Mouse (Mus musculus): ENCODE measurements at regions not wholly inside any gene's neighbourhood (a gene's known extent, or its start where the extent isn't known, plus 50 kb on each side); places are given as distances from the start of the nearest gene placed in this dataset.

DNA sequence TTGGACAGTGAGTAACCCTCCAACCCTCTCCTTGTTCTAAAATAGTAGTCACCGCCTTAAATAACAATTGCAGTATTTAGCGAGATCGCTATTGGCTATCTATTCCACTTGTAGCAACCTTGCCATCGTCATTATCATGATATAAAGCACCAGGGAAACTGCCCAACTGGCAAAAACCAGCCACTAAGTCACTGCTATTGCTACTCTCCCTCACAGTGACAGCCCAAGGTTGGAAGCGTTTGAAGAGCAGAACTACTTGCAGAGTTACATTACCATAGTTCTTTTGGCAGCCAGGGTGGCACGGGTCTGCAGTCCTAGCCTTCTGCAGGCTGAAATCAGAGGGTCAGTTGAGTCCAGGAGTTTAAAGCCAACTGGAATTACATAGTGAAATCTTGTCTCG lies 171.6 kb upstream of the 4930412O13Rik start:
- Histone ChIP-seq H3K36me3 (no peaks in the 10 kb centered on the region), H3K9me3 (no peaks in the 10 kb centered on the region), H3K4me1 (replicated peaks) (no peaks in the 10 kb centered on the region), H3K4me2 (no peak overlapping the region), H3K27ac (replicated peaks) (no peak overlapping the region), H3K4me3 (no peak overlapping the region), H3K9ac (no peak overlapping the region), H3K27me3 (no peaks in the 10 kb centered on the region)
- ATAC-seq (ENCODE audit: low FRiP score, low read depth): no peak
- WGBS: 81% methylated on average over 7 of the region's 7 CpGs

DNA sequence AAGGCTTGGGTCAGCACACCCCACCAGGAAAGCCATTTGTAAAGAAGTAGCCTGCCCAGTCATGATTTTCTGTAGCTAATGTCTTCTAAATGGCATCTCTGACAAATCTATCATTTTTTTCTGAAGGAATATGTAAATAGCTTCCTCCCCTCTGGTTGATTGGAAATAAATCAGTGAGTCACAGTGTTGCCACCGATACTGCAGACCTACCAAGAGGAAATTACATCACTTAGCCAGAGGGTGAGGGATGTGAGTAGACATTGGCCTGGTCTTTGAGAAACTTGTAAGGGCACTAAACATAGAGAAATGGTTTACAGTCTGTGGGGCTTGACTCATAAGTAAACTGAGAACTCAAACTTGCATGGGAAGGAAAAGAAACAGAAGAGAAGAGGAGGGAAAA lies 163.1 kb upstream of the 4930412O13Rik start:
- no peak overlapping the region for H3K27ac ChIP-seq (replicated peaks)
- no peak overlapping the region for H3K4me2 ChIP-seq
- 82% methylated on average over 1 of the region's 1 CpGs for WGBS
- H3K9ac ChIP-seq: no peak overlapping the region
- no peaks in the 10 kb centered on the region for H3K9me3 ChIP-seq
- ATAC-seq (ENCODE audit: low FRiP score, low read depth): no peak
- H3K4me3 ChIP-seq: no peak overlapping the region
- H3K4me1 ChIP-seq (replicated peaks): no peaks in the 10 kb centered on the region
- H3K27me3 ChIP-seq: no peaks in the 10 kb centered on the region
- no peaks in the 10 kb centered on the region for H3K36me3 ChIP-seq

DNA sequence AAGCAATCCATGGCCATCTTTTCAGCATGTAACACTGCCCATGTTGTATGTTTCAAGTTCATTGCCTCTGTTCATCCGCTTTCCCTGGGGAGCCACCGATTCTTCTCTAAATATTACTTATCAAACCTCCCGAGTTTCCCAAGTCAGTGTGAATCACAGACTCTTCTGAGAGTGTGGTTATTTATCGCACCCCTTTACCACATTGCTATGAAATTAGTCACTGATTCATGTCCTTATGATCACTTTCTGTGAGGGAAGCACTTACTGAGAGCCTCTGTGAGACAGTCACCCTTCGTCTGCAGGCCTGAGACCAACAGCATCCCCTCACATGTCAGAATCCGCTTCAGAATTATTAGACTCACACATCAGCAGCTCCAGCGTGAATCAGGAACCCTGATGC lies 147.8 kb upstream of the 4930412O13Rik start:
- 90% methylated on average over 7 of the region's 7 CpGs for WGBS
- Histone ChIP-seq H3K36me3 (no peaks in the 10 kb centered on the region), H3K4me2 (no peak overlapping the region), H3K9ac (no peak overlapping the region), H3K9me3 (no peaks in the 10 kb centered on the region), H3K27ac (replicated peaks) (no peak overlapping the region), H3K27me3 (no peaks in the 10 kb centered on the region), H3K4me3 (no peak overlapping the region), H3K4me1 (replicated peaks) (no peaks in the 10 kb centered on the region)
- no peak for ATAC-seq (ENCODE audit: low FRiP score, low read depth)

DNA sequence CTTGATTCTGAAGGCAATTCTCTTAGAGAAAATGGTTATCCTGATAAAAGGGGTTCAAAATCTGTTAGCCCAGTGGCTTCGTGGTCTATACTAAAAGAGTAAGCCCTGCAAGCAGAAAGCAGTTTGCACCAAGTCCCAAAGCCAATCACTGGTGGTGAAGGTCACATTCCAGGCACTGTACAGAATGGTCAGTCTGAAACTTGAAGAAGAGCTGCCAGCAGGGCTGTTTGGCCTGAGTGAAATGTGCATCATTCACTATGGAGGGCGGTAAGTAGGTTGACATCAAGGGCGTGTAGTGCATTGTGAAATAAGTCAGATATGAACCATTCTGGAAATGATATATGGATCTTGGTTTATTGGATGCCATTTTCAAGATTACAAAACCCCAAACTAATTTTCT lies 136.9 kb upstream of the 4930412O13Rik start:
- no peak overlapping the region for H3K4me3 ChIP-seq
- no peaks in the 10 kb centered on the region for H3K36me3 ChIP-seq
- no peaks in the 10 kb centered on the region for H3K4me1 ChIP-seq (replicated peaks)
- ATAC-seq (ENCODE audit: low FRiP score, low read depth): no peak
- WGBS: 93% methylated on average over 3 of the region's 3 CpGs
- no peak overlapping the region for H3K9ac ChIP-seq
- no peak overlapping the region for H3K27ac ChIP-seq (replicated peaks)
- no peaks in the 10 kb centered on the region for H3K27me3 ChIP-seq
- no peaks in the 10 kb centered on the region for H3K9me3 ChIP-seq
- no peak overlapping the region for H3K4me2 ChIP-seq

DNA sequence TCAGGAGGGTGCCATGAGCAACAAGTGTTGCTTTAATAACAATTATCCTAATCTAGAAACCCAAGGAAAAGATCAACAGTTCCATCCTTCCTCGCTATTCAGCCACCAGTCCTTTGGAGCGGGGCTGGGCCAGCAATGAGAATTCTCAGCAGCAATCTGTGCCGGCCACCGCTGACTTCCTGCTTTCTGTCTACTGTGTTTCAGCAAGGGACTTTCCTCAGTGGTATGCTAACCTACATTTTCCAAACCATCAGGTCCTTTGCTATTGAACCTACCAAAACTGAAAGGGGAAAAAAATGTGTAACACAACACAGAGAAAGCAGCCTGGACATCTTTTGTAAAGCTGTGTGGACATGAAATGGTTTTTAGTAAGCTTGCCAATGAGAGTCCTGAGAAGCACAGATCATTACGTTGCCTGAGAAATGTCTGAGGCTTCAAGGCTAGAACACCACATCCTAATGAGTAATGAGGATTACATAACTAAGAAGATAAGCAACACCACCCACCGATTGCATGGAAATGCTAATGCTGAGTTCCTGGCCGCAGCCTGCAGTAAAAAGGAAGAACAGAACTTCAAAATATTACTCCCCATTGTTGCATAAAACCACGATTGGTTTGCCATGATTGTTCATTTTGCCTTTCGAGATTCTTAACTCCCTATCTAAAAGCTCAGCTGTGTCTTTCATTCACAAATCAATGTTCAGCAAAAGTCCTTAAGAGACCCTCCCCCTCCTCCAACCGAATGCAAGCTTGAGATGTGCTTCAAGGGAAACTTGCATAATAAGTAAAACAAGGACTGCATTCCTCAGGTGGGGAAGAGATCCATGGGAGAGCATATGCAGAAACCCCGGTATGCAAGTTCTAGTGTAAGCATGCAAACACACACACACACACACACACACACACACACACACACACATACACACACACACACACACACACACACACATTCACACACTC lies 130.9 kb upstream of the 4930412O13Rik start:
- H3K36me3 ChIP-seq: no peaks in the 10 kb centered on the region

DNA sequence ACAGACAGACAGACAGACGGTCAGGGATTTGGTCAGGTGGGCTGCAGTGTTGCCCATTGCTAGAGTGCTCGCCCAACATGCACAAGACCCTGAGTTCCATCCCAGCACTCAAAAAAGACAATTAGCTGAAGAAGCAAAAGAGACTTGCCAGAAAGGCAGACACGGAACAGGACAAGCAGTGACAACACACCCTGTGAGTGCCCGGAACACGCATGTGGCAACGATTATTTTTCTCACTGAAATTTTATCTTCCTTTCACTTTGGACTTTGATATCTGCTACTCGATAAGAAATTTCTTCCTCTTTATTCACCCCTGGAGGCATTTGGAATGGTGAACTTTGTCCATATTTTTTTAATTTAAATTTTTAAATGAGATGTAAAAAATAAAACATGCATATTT lies 127.4 kb upstream of the 4930412O13Rik start:
- whole genome bisulfite sequencing: 91% methylated on average over 7 of the region's 7 CpGs
- Histone ChIP-seq H3K4me2 (no peak overlapping the region), H3K27ac (replicated peaks) (no peak overlapping the region), H3K9me3 (no peaks in the 10 kb centered on the region), H3K27me3 (no peaks in the 10 kb centered on the region), H3K36me3 (no peaks in the 10 kb centered on the region), H3K9ac (no peak overlapping the region), H3K4me3 (no peak overlapping the region), H3K4me1 (replicated peaks) (no peaks in the 10 kb centered on the region)
- no peak for ATAC-seq (ENCODE audit: low FRiP score, low read depth)

More for the DNA sequence above, 130.9 kb upstream of the 4930412O13Rik start:
- Histone ChIP-seq H3K4me2 (no peak overlapping the region), H3K27me3 (no peaks in the 10 kb centered on the region), H3K9ac (no peak overlapping the region), H3K4me3 (no peak overlapping the region), H3K27ac (replicated peaks) (no peak overlapping the region), H3K9me3 (no peaks in the 10 kb centered on the region), H3K4me1 (replicated peaks) (no peaks in the 10 kb centered on the region)
- no peak for ATAC-seq (ENCODE audit: low FRiP score, low read depth)
- WGBS: 47% methylated on average over 11 of the region's 11 CpGs

DNA sequence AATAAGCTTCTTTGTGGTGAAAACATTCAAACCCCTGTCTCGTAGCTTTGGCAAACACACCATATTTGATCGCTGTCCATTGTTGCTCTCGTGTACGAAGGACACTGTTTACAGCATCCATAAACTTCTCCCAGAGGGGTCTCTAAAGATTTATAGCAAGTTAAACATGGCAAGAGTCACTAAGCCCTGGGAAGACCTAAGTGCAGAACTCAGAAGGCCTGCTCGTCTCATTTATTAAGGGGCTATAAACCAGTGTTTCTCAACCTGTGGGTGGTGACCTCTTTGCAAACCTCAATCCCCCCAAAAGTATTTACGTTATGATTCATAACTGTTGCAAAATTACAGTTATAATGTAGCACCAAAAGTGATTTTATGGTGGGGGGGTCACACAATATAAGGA lies 126.9 kb upstream of the 4930412O13Rik start:
- 81% methylated on average over 6 of the region's 6 CpGs for WGBS
- Histone ChIP-seq H3K27ac (replicated peaks) (no peak overlapping the region), H3K4me2 (no peak overlapping the region), H3K9me3 (no peaks in the 10 kb centered on the region), H3K4me1 (replicated peaks) (no peaks in the 10 kb centered on the region), H3K27me3 (no peaks in the 10 kb centered on the region), H3K36me3 (no peaks in the 10 kb centered on the region), H3K4me3 (no peak overlapping the region), H3K9ac (no peak overlapping the region)
- ATAC-seq (ENCODE audit: low FRiP score, low read depth): no peak

DNA sequence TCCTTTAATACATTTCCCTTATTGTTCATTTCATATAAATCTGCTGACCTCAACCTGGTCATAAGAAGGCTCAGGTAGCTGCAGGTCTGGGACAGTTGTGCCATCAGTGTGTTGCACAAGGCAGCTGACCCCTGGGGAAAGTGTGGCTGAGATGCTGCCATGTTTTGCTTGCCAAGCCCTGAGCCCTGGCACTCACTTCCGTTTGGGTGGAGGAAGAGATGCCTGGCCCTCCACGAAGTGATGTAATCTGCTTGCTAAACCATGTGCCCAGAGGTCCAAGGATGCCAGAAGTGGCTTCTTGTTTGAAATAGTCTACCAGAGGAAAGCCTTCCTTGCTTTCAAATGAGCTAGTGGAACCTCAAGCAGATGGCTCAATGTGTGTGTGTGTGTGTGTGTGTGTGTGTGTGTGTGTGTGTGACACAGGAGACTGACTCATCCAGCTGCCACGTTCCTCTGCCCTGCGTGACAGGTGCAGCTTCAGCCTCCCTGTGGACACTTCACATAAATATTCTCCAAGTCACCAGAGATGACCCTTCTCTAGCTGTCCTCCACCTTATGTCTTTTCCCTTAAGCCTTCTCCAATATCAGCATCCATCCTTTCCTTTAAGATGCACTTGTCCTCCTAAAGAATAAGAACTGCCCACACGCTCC lies 123.2 kb upstream of the 4930412O13Rik start:
- Histone ChIP-seq H3K4me1 (replicated peaks) (no peaks in the 10 kb centered on the region), H3K9me3 (no peaks in the 10 kb centered on the region), H3K27me3 (no peaks in the 10 kb centered on the region), H3K27ac (replicated peaks) (no peak overlapping the region), H3K9ac (no peak overlapping the region), H3K4me2 (no peak overlapping the region), H3K4me3 (no peak overlapping the region), H3K36me3 (no peaks in the 10 kb centered on the region)
- no peak for ATAC-seq (ENCODE audit: low FRiP score, low read depth)
- WGBS: 75% methylated on average over 5 of the region's 5 CpGs

DNA sequence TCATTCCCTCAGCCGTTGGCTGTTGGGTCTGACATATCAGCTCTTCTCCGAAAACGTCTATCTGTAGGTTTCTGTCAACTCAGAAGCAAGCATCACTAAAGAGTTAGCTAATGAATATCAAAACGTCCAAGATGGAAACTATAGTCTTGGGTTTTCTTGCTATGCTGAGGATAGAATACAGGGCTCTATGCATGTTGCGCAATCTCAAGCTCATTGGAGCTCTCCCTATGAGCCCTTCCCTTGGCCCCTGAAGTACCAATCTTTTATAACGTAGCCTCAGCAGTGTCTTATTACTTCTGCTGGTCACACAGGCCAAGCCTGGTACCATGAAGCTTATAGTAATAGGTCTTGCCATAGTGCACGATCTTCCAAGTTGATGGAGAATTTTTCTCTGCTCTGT lies 122.1 kb upstream of the 4930412O13Rik start:
- no peaks in the 10 kb centered on the region for H3K4me1 ChIP-seq (replicated peaks)
- no peaks in the 10 kb centered on the region for H3K27me3 ChIP-seq
- H3K36me3 ChIP-seq: no peaks in the 10 kb centered on the region
- no peaks in the 10 kb centered on the region for H3K9me3 ChIP-seq
- no peak overlapping the region for H3K9ac ChIP-seq
- H3K4me3 ChIP-seq: no peak overlapping the region
- no peak overlapping the region for H3K4me2 ChIP-seq
- 94% methylated on average over 7 of the region's 7 CpGs for WGBS
- no peak overlapping the region for H3K27ac ChIP-seq (replicated peaks)
- no peak for ATAC-seq (ENCODE audit: low FRiP score, low read depth)

DNA sequence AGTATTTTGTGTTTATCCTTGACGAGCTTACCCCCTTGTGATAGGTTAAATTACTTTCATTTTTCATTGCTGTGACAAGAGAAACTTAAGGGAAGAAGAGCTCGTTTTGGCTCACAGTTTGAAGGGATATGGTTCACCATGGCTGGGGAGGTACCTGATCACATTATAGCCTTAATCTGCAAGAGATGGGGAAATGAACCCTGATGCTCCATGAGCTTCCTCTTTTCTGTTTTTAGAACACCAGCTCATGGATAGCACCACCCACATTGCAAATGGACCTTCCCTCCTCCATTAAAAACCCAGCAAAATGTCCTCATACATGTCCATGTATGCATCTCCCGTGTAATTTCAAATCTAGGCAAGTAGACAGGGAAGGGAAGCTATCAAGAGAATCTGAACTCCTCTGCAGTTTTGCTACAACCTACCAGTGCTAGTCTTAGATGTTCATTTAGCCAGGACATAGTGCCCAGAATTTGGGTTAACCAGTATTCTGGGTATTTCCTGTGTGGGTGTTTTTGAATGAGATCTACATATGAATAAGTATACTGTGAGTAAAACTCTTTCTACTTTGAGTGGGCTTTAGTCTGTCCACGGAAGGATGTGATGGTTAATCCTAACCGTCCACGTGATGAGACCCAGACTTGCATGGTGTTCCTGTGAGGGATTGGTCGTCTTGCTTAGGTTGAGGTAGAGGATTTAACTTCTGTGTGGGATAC lies 121.5 kb upstream of the 4930412O13Rik start:
- WGBS: 83% methylated on average over 7 of the region's 7 CpGs

DNA sequence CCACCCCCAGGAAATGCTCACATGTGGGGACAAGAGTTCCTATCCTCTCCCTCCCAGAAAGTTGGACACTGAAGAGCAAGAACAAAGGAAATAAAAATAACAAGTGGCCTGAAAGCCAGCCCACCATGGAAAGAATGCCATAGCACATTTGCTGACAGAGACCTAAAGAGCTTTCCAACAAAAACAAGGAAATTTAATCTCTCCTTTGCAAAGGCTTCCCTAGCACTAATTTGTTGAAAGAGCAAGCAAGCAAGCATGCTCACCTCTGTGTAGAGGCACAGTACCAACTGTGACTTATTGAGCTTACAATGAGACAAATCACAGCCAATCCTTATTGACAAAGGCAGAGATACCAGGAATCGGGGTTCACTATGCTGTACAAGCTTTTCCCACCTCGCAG lies 100.9 kb upstream of the 4930412O13Rik start:
- Histone ChIP-seq H3K4me1 (replicated peaks) (no peaks in the 10 kb centered on the region), H3K27ac (replicated peaks) (no peak overlapping the region), H3K36me3 (no peaks in the 10 kb centered on the region), H3K9ac (no peak overlapping the region), H3K4me3 (no peak overlapping the region), H3K27me3 (no peaks in the 10 kb centered on the region), H3K4me2 (no peak overlapping the region), H3K9me3 (no peaks in the 10 kb centered on the region)
- no peak for ATAC-seq (ENCODE audit: low FRiP score, low read depth)
- 73% methylated on average over 2 of the region's 2 CpGs for WGBS

More for the DNA sequence above, 121.5 kb upstream of the 4930412O13Rik start:
- no peaks in the 10 kb centered on the region for H3K36me3 ChIP-seq
- no peak overlapping the region for H3K4me2 ChIP-seq
- no peak overlapping the region for H3K4me3 ChIP-seq
- H3K9me3 ChIP-seq: no peaks in the 10 kb centered on the region
- H3K27me3 ChIP-seq: no peaks in the 10 kb centered on the region
- no peak overlapping the region for H3K27ac ChIP-seq (replicated peaks)
- no peak overlapping the region for H3K9ac ChIP-seq
- H3K4me1 ChIP-seq (replicated peaks): no peaks in the 10 kb centered on the region
- no peak for ATAC-seq (ENCODE audit: low FRiP score, low read depth)

DNA sequence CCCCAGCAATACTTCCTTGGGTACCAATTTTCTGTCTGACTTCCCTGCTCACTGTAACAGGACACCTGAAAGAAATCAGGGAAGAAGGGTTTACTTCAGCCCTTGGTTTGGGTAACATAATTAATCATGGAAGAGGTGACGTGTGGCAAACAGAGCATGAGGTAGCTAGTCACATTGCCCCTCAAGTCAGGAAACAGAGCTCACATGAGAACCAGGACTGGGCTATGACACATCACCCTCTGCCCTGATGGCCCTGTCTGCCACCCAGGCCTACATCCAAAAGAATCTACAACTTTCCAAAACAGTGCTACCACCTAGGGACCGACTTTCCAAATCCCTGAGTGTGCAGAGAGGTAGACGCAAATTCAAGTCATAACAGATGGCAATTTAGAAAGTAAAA lies 98.4 kb upstream of the 4930412O13Rik start:
- Histone ChIP-seq H3K27me3 (no peaks in the 10 kb centered on the region), H3K36me3 (no peaks in the 10 kb centered on the region), H3K9me3 (no peaks in the 10 kb centered on the region), H3K27ac (replicated peaks) (no peak overlapping the region), H3K4me2 (no peak overlapping the region), H3K9ac (no peak overlapping the region), H3K4me1 (replicated peaks) (no peaks in the 10 kb centered on the region), H3K4me3 (no peak overlapping the region)
- WGBS: 82% methylated on average over 3 of the region's 3 CpGs
- ATAC-seq (ENCODE audit: low FRiP score, low read depth): no peak

Measured in hindbrain, embryonic 15.5 days (tissue).